Mouse (Mus musculus) c-Kit-positive CD71-negative TER-119-negative erythroid progenitor cells, embryonic 14.5 days (primary cell): Measurements from ENCODE around the gene Fam118a.
"Not testable (repeated sequence)": the region's sequence is repeated elsewhere in the genome, so short reads cannot be mapped to it uniquely, and the experiment has no call there.

Experiments used
- DNase-seq: peaks from one replicate; pipeline ENCODE4 v3.0.0-alpha.2; 2013; ENCODE audit warnings: low read depth

The Fam118a gene

GRCm38 (mm10) chr15:85028648-85029047 is at the start of gene Fam118a:
Gene Fam118a (plus strand): TSS chr15:85028948.
- not testable (repeated sequence) for DNase-seq

GRCm38 (mm10) chr15:84981609-84982313 is 47.0 kb upstream of the Fam118a start:
- DNase-seq: no peak

GRCm38 (mm10) chr15:84982888-84983287 is 45.9 kb upstream of the Fam118a start:
- DNase-seq: no peak

- DNase-seq: no peak
Observed at GRCm38 (mm10) chr15:84983721-84984120, 45.0 kb upstream of the Fam118a start.

GRCm38 (mm10) chr15:84985516-84986160 is 43.1 kb upstream of the Fam118a start:
- no peak for DNase-seq

GRCm38 (mm10) chr15:84986171-84987019 is 42.4 kb upstream of the Fam118a start:
- DNase-seq: no peak

- no peak for DNase-seq
Observed at GRCm38 (mm10) chr15:84987020-84987815, 41.5 kb upstream of the Fam118a start.

GRCm38 (mm10) chr15:84987874-84988825 is 40.6 kb upstream of the Fam118a start, which contains the start of gene 5031439G07Rik:
Gene 5031439G07Rik (minus strand): TSS chr15:84988551.
- DNase-seq: peak; percentile 87

- DNase-seq: no peak
Observed at GRCm38 (mm10) chr15:84989098-84989497, 39.6 kb upstream of the Fam118a start.

- no peak for DNase-seq
Observed at GRCm38 (mm10) chr15:84989771-84990170, 39.0 kb upstream of the Fam118a start.

- no peak for DNase-seq
Observed at GRCm38 (mm10) chr15:84994498-84994897, 34.2 kb upstream of the Fam118a start.

- DNase-seq: no peak
Observed at GRCm38 (mm10) chr15:84995041-84995440, 33.7 kb upstream of the Fam118a start.

- DNase-seq: peak; percentile 54
Observed at GRCm38 (mm10) chr15:84995967-84996366, 32.8 kb upstream of the Fam118a start.

- no peak for DNase-seq
Observed at GRCm38 (mm10) chr15:84997768-84998454, 30.8 kb upstream of the Fam118a start.

- no peak for DNase-seq
Observed at GRCm38 (mm10) chr15:84999911-85000310, 28.8 kb upstream of the Fam118a start.

- DNase-seq: peak; percentile 56
Observed at GRCm38 (mm10) chr15:85000984-85001982, 27.5 kb upstream of the Fam118a start.

- DNase-seq: no peak
Observed at GRCm38 (mm10) chr15:85009666-85010065, 19.1 kb upstream of the Fam118a start.

- no peak for DNase-seq
Observed at GRCm38 (mm10) chr15:85011895-85012661, 16.7 kb upstream of the Fam118a start.
